Mouse (Mus musculus): ENCODE results near the gene Col4a3bp.

DNA sequence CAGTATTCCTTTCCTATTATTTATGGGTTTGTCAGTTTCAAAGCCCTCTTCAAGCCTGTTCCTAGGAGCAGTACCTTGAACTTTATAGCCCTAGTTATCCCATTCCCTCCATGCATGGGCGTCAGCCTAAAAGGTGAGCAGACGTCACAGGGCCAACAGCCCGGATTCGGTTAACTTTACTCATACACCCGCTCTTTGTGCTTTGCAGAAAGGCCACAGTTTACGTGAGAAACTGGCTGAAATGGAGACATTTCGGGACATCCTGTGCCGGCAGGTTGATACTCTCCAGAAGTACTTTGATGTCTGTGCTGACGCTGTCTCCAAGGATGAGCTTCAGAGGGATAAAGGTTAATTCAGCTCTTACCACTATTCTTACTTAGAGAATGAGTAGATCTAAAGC lies 56.8 kb downstream of the Col4a3bp start:
- TF ChIP-seq CTCF (IDR thresholded peaks at IDR 0.05; ENCODE audit: borderline replicate concordance, extremely low read depth, insufficient read depth, insufficient read length) (no peak), POLR2A (IDR thresholded peaks at IDR 0.05; ENCODE audit: borderline replicate concordance, extremely low read depth, insufficient read depth, insufficient read length, poor library complexity, severe bottlenecking) (no peak)
